Mouse (Mus musculus) liver, embryonic 11.5 days (tissue): ENCODE results near the gene Mllt10. TPM values are rescaled to one million over a fixed set of nuclear protein-coding genes. Genes with fewer than 3 reads are reported as not detected.
A peak's percentile ranks its signal among the peaks of the same experiment; 100 is the strongest.

Source experiments
- ATAC-seq: fragments of 200-750 bp; cut with Nextera tagmentation; replicated peaks from 2 replicates; pipeline ENCODE4 v1.8.0; 2017; ENCODE audit warnings: moderate number of reproducible peaks, mild to moderate bottlenecking, moderate TSS enrichment, moderate library complexity; ENCODE audit not compliant: low FRiP score
- DNase-seq: peaks from one replicate; pipeline ENCODE4 v3.0.0-alpha.2; 2017; ENCODE audit warnings: low spot score
- H3K27ac ChIP-seq: fragments of 300-500 bp; sonication (generic); 2 replicates; pipeline ENCODE4 v1.5.1; 2014; ENCODE audit warnings: mild to moderate bottlenecking, low read depth, low read length, control low read depth
- H3K27me3 ChIP-seq: fragments of 300-500 bp; sonication (generic); replicated peaks from 2 replicates; pipeline ENCODE4 v1.6.1; 2014; ENCODE audit warnings: low read length, mixed read lengths; ENCODE audit not compliant: control insufficient read depth, insufficient read depth
- H3K36me3 ChIP-seq: fragments of 300-500 bp; sonication (generic); 2 replicates; pipeline ENCODE4 v1.6.1; 2014; ENCODE audit warnings: mild to moderate bottlenecking, low read length, moderate library complexity, mixed read lengths; ENCODE audit not compliant: control insufficient read depth, insufficient read depth
- H3K4me1 ChIP-seq: fragments of 300-500 bp; sonication (generic); replicated peaks from 2 replicates; pipeline ENCODE4 v1.6.1; 2014; ENCODE audit warnings: low read length, mixed read lengths; ENCODE audit not compliant: control insufficient read depth, insufficient read depth
- H3K4me2 ChIP-seq: fragments of 300-500 bp; sonication (generic); 2 replicates; pipeline ENCODE4 v1.6.1; 2014; ENCODE audit warnings: mild to moderate bottlenecking, control low read depth, moderate library complexity
- H3K4me3 ChIP-seq: fragments of 300-500 bp; sonication (generic); 2 replicates; pipeline ENCODE4 v1.5.1; 2014; ENCODE audit warnings: low read depth, low read length, control low read depth
- H3K9ac ChIP-seq: fragments of 300-500 bp; sonication (generic); 2 replicates; pipeline ENCODE4 v1.6.1; 2014; ENCODE audit warnings: low read depth, low read length, control low read depth
- H3K9me3 ChIP-seq: fragments of 300-500 bp; sonication (generic); 2 replicates; pipeline ENCODE4 v1.6.1; 2016; ENCODE audit warnings: low read length, inconsistent platforms, mixed read lengths; ENCODE audit not compliant: control insufficient read depth
- WGBS: fragments of 180-500 bp; shearing (Covaris S2); extraction: QIAGEN DNeasy Blood & Tissue Kit; methylation state at CpG from one replicate; pipeline ENCODE4 v1.1.7; 2014; 5-methylcytosine and 5-hydroxymethylcytosine counted together
- polyA plus RNA-seq: library from polyadenylated mRNA; unstranded; fragments of >200 nt; fragmentation: Nextera tagmentation; extraction: Ambion mirVana; gene quantifications from 2 replicates; pipeline ENCODE4 v1.2.1, GENCODE M21; 2014

Gene Mllt10
- polyA plus RNA-seq, 1 experiment from 2014 or later, result 39.9 TPM

- Histone ChIP-seq H3K27me3 (no peaks in the 10 kb centered on the region), H3K27ac (no peak overlapping the region), H3K9me3 (no peaks in the 10 kb centered on the region), H3K4me2 (no peak overlapping the region), H3K36me3 (peaks cover 17% of the 10 kb centered on the region), H3K4me3 (no peak overlapping the region), H3K9ac (no peak overlapping the region), H3K4me1 (no peaks in the 10 kb centered on the region)
- ATAC-seq (no peak), DNase-seq (no peak)
Measured at GRCm38 (mm10) chr2:18111411-18111810, 56.4 kb downstream of the Mllt10 start.

- no peaks in the 10 kb centered on the region for H3K9me3 ChIP-seq
- no peak for DNase-seq
- H3K27me3 ChIP-seq, result no peaks in the 10 kb centered on the region
- no peak overlapping the region for H3K4me2 ChIP-seq
- no peaks in the 10 kb centered on the region; the same call in 1 of the 2 replicates for H3K4me1 ChIP-seq
- ATAC-seq, result no peak
- no peak overlapping the region for H3K4me3 ChIP-seq
- no peak overlapping the region for H3K27ac ChIP-seq
- peaks cover 17% of the 10 kb centered on the region for H3K36me3 ChIP-seq
- H3K9ac ChIP-seq, result no peak overlapping the region
- WGBS, result 90% methylated on average over 3 of the region's 3 CpGs
Measured at GRCm38 (mm10) chr2:18116432-18116831, 61.4 kb downstream of the Mllt10 start.

- Histone ChIP-seq H3K4me3 (no peak overlapping the region), H3K9ac (no peak overlapping the region), H3K27ac (no peak overlapping the region), H3K27me3 (no peaks in the 10 kb centered on the region), H3K4me1 (no peaks in the 10 kb centered on the region), H3K4me2 (no peak overlapping the region), H3K36me3 (peaks cover 23% of the 10 kb centered on the region), H3K9me3 (no peaks in the 10 kb centered on the region)
- 81% methylated on average over 2 of the region's 2 CpGs for WGBS
- no peak for ATAC-seq
- no peak for DNase-seq
Measured at GRCm38 (mm10) chr2:18138131-18138530, 83.1 kb downstream of the Mllt10 start.

- no peak for DNase-seq
- Histone ChIP-seq H3K4me3 (no peak overlapping the region), H3K9me3 (no peaks in the 10 kb centered on the region), H3K4me1 (no peaks in the 10 kb centered on the region), H3K27me3 (no peaks in the 10 kb centered on the region), H3K36me3 (peaks cover 23% of the 10 kb centered on the region), H3K4me2 (no peak overlapping the region), H3K9ac (no peak overlapping the region), H3K27ac (no peak overlapping the region)
- no peak for ATAC-seq
- WGBS, result 92% methylated on average over 5 of the region's 5 CpGs
Measured at GRCm38 (mm10) chr2:18139646-18140045, 84.6 kb downstream of the Mllt10 start.

GRCm38 (mm10) chr2:18156131-18156530 is 101.1 kb downstream of the Mllt10 start:
- Histone ChIP-seq H3K9me3 (no peaks in the 10 kb centered on the region), H3K27me3 (no peaks in the 10 kb centered on the region), H3K27ac (no peak overlapping the region), H3K9ac (no peak overlapping the region), H3K4me3 (no peak overlapping the region), H3K4me1 (no peaks in the 10 kb centered on the region), H3K36me3 (peaks cover 25% of the 10 kb centered on the region), H3K4me2 (no peak overlapping the region)
- no peak for ATAC-seq
- no peak for DNase-seq
- WGBS, result 92% methylated on average over 3 of the region's 3 CpGs

GRCm38 (mm10) chr2:18159426-18159825 is 104.4 kb downstream of the Mllt10 start:
- 87% methylated on average over 3 of the region's 3 CpGs for WGBS
- no peak overlapping the region for H3K4me2 ChIP-seq
- H3K4me1 ChIP-seq, result no peaks in the 10 kb centered on the region
- no peaks in the 10 kb centered on the region for H3K9me3 ChIP-seq
- no peak overlapping the region for H3K9ac ChIP-seq
- no peak overlapping the region for H3K27ac ChIP-seq
- no peak overlapping the region for H3K4me3 ChIP-seq
- H3K27me3 ChIP-seq, result no peaks in the 10 kb centered on the region
- DNase-seq, result no peak
- peaks cover 24% of the 10 kb centered on the region for H3K36me3 ChIP-seq
- no peak for ATAC-seq

GRCm38 (mm10) chr2:18160992-18161391 is 106.0 kb downstream of the Mllt10 start:
- no peak overlapping the region for H3K4me3 ChIP-seq
- no peak overlapping the region for H3K4me2 ChIP-seq
- H3K9ac ChIP-seq, result no peak overlapping the region
- H3K4me1 ChIP-seq, result no peaks in the 10 kb centered on the region
- no peak for ATAC-seq
- no peaks in the 10 kb centered on the region for H3K9me3 ChIP-seq
- H3K27ac ChIP-seq, result no peak overlapping the region
- no peak for DNase-seq
- 90% methylated on average over 5 of the region's 5 CpGs for WGBS
- peaks cover 17% of the 10 kb centered on the region for H3K36me3 ChIP-seq
- no peaks in the 10 kb centered on the region for H3K27me3 ChIP-seq

GRCm38 (mm10) chr2:18165511-18165910 is 110.5 kb downstream of the Mllt10 start:
- H3K9me3 ChIP-seq, result no peaks in the 10 kb centered on the region
- H3K4me1 ChIP-seq, result 0 out of 2 replicates have a peak, but pooled peaks cover 5% of the 10 kb centered on the region
- WGBS, result 83% methylated on average over 2 of the region's 2 CpGs
- no peak overlapping the region for H3K4me2 ChIP-seq
- no peak for ATAC-seq
- H3K27me3 ChIP-seq, result no peaks in the 10 kb centered on the region
- H3K36me3 ChIP-seq, result peaks cover 15% of the 10 kb centered on the region
- H3K4me3 ChIP-seq, result no peak overlapping the region
- H3K27ac ChIP-seq, result no peak overlapping the region
- H3K9ac ChIP-seq, result no peak overlapping the region
- DNase-seq, result no peak

GRCm38 (mm10) chr2:18169174-18169948 is 114.3 kb downstream of the Mllt10 start:
- 33% methylated on average over 1 of the region's 1 CpGs for WGBS
- Histone ChIP-seq H3K4me3 (no peak overlapping the region), H3K27ac (no peak overlapping the region), H3K4me1 (0 out of 2 replicates have a peak, but pooled peaks cover 5% of the 10 kb centered on the region), H3K9me3 (no peaks in the 10 kb centered on the region), H3K36me3 (peaks cover 5% of the 10 kb centered on the region; the same call in 1 of the 2 replicates), H3K9ac (no peak overlapping the region), H3K27me3 (no peaks in the 10 kb centered on the region), H3K4me2 (no peak overlapping the region)
- 0 out of 2 replicates have a peak, but pooled peaks have one; percentile 18 for ATAC-seq
- DNase-seq, result no peak
